Mouse (Mus musculus): Measurements from ENCODE around the gene Olfr622. TPM values are rescaled to one million over a fixed set of nuclear protein-coding genes. Genes with fewer than 3 reads are reported as not detected.

Gene Olfr622
- total RNA-seq (2014; fragmentation: Nextera tagmentation) = not detected in 2 replicates
- total RNA-seq (2017) = 0.16 TPM in 1 of 2 replicates, not detected in the other
- not detected in 2 replicates for polyA plus RNA-seq (2012)

GRCm38 (mm10) chr7:103642602-103643001 lies at the start of gene Olfr622:
Olfr622 (minus strand) TSS chr7:103642702.
- ATAC-seq (ENCODE audit: extremely low read depth, insufficient number of reproducible peaks, low FRiP score, poor library complexity, severe bottlenecking) = no peak
- H3K4me1 ChIP-seq (ENCODE audit: insufficient read depth, low read depth, low read length) = no peaks in the 10 kb centered on the region

GRCm38 (mm10) chr7:103682420-103682819 lies 39.9 kb upstream of the Olfr622 start, which contains the start of gene Olfr625-ps1:
Olfr625-ps1 (plus strand) TSS chr7:103682720.
- H3K4me1 ChIP-seq (ENCODE audit: insufficient read depth, low read depth, low read length) = no peaks in the 10 kb centered on the region
- ATAC-seq (ENCODE audit: extremely low read depth, insufficient number of reproducible peaks, low FRiP score, poor library complexity, severe bottlenecking) (no peak), DNase-seq (ENCODE audit: low spot score) (no peak)
- no peak for TF ChIP-seq TAL1 (conservative IDR thresholded peaks at IDR 0.05; ENCODE audit: low read depth, low read length)
- no peak for TF ChIP-seq CTCF (IDR thresholded peaks at IDR 0.05; ENCODE audit: low read depth, low read length)
- H3K36me3 ChIP-seq (replicated peaks) = no peaks in the 10 kb centered on the region
- no peaks in the 10 kb centered on the region for H3K9me3 ChIP-seq (replicated peaks)
- H3K4me3 ChIP-seq (ENCODE audit: low read depth, low read length) = no peak within 1 kb of the TSS
- H3K27me3 ChIP-seq (ENCODE audit: insufficient read depth, low read length) = no peaks in the 10 kb centered on the region

More at GRCm38 (mm10) chr7:103642602-103643001, at the start of gene Olfr622:
- no peak for DNase-seq (ENCODE audit: low spot score)
- TF ChIP-seq GATA1 (IDR thresholded peaks at IDR 0.05; ENCODE audit: borderline replicate concordance, low read length) (no peak), TAL1 (conservative IDR thresholded peaks at IDR 0.05; ENCODE audit: low read depth, low read length) (no peak), POLR2AphosphoS5 (IDR thresholded peaks at IDR 0.05; ENCODE audit: insufficient replicate concordance, low read depth, low read length) (no peak), GATA2 (IDR thresholded peaks at IDR 0.05; ENCODE audit: borderline replicate concordance, low read depth, low read length) (no peak), CTCF (IDR thresholded peaks at IDR 0.05; ENCODE audit: low read depth, low read length) (no peak)
- Histone ChIP-seq H3K9me3 (replicated peaks) (no peaks in the 10 kb centered on the region), H3K4me3 (ENCODE audit: low read depth, low read length) (no peak within 1 kb of the TSS), H3K27me3 (ENCODE audit: insufficient read depth, low read length) (peaks cover 4% of the 10 kb centered on the region; the same call in 1 of the 2 replicates), H3K36me3 (replicated peaks) (no peaks in the 10 kb centered on the region)

DNA sequence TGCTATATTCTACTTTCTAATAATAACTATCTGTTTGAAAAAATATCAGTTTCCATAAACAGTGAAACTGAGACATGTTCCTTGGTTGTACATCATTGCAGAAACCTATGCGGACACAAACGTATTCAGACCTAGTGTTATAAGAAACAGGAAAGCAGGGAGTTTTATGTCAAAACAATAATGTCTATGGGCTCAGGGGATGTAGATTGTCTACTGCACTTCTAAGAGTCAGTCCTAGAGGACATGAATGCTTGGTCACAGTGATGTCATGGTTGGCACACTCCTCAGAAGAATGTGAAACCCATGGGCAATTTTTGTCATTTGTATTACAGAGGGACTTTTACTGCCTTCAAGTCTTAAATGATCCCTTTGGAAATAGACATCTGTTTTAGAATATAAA lies 28.6 kb upstream of the Olfr622 start, which contains the start of gene Olfr624:
Gene Olfr624, minus strand, starts transcription at position 101 of the 400 bp plus-strand sequence.
- H3K4me1 ChIP-seq (ENCODE audit: insufficient read depth, low read depth, low read length) = no peaks in the 10 kb centered on the region
- DNase-seq (ENCODE audit: low spot score) = no peak
- no peaks in the 10 kb centered on the region for H3K9me3 ChIP-seq (replicated peaks)
- no peak for TF ChIP-seq POLR2AphosphoS5 (IDR thresholded peaks at IDR 0.05; ENCODE audit: insufficient replicate concordance, low read depth, low read length)
- no peak for TF ChIP-seq GATA1 (IDR thresholded peaks at IDR 0.05; ENCODE audit: borderline replicate concordance, low read length)
- H3K27me3 ChIP-seq (ENCODE audit: insufficient read depth, low read length) = no peaks in the 10 kb centered on the region
- ATAC-seq (ENCODE audit: extremely low read depth, insufficient number of reproducible peaks, low FRiP score, poor library complexity, severe bottlenecking) = no peak
- H3K36me3 ChIP-seq (replicated peaks) = no peaks in the 10 kb centered on the region
- no peak within 1 kb of the TSS for H3K4me3 ChIP-seq (ENCODE audit: low read depth, low read length)

DNA sequence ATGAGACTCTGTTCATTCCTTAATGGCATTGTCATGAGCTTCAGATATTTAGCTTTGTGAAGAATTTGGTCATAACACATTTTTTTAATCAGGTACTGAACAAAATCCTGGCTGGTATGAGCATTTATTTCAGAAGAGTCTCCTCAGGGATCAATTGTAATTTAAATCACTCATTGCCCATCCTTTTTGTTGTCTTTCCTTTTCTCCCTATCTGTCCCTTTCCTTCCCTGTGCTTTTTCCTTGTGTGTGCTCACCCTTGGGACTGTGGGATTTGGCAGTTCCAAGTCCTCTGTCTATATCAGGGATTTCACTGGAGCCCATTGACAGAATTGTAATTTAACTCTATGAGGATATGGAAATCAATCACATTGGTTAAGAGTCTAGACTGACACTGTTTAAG lies 21.1 kb upstream of the Olfr622 start, which contains the start of gene Olfr623:
Gene Olfr623, minus strand, starts transcription at position 101 of the 400 bp plus-strand sequence.
- H3K27me3 ChIP-seq (ENCODE audit: insufficient read depth, low read length) = no peaks in the 10 kb centered on the region
- ATAC-seq (ENCODE audit: extremely low read depth, insufficient number of reproducible peaks, low FRiP score, poor library complexity, severe bottlenecking) (no peak), DNase-seq (ENCODE audit: low spot score) (no peak)
- no peak within 1 kb of the TSS for H3K4me3 ChIP-seq (ENCODE audit: low read depth, low read length)
- no peaks in the 10 kb centered on the region for H3K4me1 ChIP-seq (ENCODE audit: insufficient read depth, low read depth, low read length)
- H3K36me3 ChIP-seq (replicated peaks) = no peaks in the 10 kb centered on the region
- TF ChIP-seq CTCF (IDR thresholded peaks at IDR 0.05; ENCODE audit: low read depth, low read length) (no peak), TAL1 (conservative IDR thresholded peaks at IDR 0.05; ENCODE audit: low read depth, low read length) (no peak), GATA2 (IDR thresholded peaks at IDR 0.05; ENCODE audit: borderline replicate concordance, low read depth, low read length) (no peak), GATA1 (IDR thresholded peaks at IDR 0.05; ENCODE audit: borderline replicate concordance, low read length) (no peak), POLR2AphosphoS5 (IDR thresholded peaks at IDR 0.05; ENCODE audit: insufficient replicate concordance, low read depth, low read length) (no peak)
- no peaks in the 10 kb centered on the region for H3K9me3 ChIP-seq (replicated peaks)

DNA sequence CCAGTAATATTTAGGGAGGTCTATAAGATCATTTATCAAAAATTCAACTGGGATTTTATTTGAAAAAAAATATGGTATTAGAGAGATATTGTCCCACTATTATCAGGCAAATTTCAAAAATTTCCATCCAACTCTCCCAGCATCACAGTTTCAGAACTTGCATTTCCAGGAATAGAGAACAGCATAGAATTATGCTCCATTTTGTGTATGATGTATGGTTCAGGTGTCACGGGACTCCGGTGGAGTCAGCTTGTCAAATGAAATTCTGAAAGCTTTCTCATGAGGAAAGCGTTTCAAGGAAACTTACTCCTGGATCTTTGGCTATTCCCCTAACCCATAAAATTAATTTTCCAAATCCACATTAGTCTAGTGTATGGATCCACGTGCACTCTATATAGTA lies 1.6 kb upstream of the Olfr622 start:
- Histone ChIP-seq H3K9me3 (replicated peaks) (no peaks in the 10 kb centered on the region), H3K4me3 (ENCODE audit: low read depth, low read length) (no peak overlapping the region), H3K4me1 (ENCODE audit: insufficient read depth, low read depth, low read length) (no peaks in the 10 kb centered on the region), H3K36me3 (replicated peaks) (no peaks in the 10 kb centered on the region), H3K27me3 (ENCODE audit: insufficient read depth, low read length) (peaks cover 4% of the 10 kb centered on the region; the same call in 1 of the 2 replicates)
- ATAC-seq (ENCODE audit: extremely low read depth, insufficient number of reproducible peaks, low FRiP score, poor library complexity, severe bottlenecking) (no peak), DNase-seq (ENCODE audit: low spot score) (no peak)
- TF ChIP-seq GATA1 (IDR thresholded peaks at IDR 0.05; ENCODE audit: borderline replicate concordance, low read length) = no peak
- TF ChIP-seq TAL1 (conservative IDR thresholded peaks at IDR 0.05; ENCODE audit: low read depth, low read length) = no peak
- no peak for TF ChIP-seq CTCF (IDR thresholded peaks at IDR 0.05; ENCODE audit: low read depth, low read length)
- no peak for TF ChIP-seq POLR2AphosphoS5 (IDR thresholded peaks at IDR 0.05; ENCODE audit: insufficient replicate concordance, low read depth, low read length)
- TF ChIP-seq GATA2 (IDR thresholded peaks at IDR 0.05; ENCODE audit: borderline replicate concordance, low read depth, low read length) = no peak

DNA sequence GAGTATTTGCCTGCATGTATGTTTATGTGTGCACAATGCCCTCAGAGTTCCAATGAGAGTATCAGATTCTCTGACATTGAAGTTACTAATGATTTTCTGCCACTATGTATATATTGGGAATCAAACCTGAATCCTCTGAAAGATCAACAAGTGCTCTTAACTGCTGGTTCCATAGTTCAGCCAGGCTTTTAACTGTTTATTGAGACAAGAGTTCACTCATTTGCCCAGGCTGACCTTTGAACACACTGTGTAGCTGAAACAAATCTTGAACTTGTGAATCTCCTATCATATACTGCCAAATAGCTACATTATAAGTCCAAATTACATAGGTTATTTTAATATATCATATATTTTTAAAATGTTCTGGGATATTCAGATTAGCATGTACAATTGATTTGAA lies 5.7 kb downstream of the Olfr622 start:
- H3K27me3 ChIP-seq (ENCODE audit: insufficient read depth, low read length) = peaks cover 4% of the 10 kb centered on the region; the same call in 1 of the 2 replicates
- H3K4me3 ChIP-seq (ENCODE audit: low read depth, low read length) = no peak overlapping the region
- DNase-seq (ENCODE audit: low spot score) = no peak
- H3K9me3 ChIP-seq (replicated peaks) = no peaks in the 10 kb centered on the region
- TF ChIP-seq POLR2AphosphoS5 (IDR thresholded peaks at IDR 0.05; ENCODE audit: insufficient replicate concordance, low read depth, low read length) (no peak), CTCF (IDR thresholded peaks at IDR 0.05; ENCODE audit: low read depth, low read length) (no peak), GATA2 (IDR thresholded peaks at IDR 0.05; ENCODE audit: borderline replicate concordance, low read depth, low read length) (no peak), GATA1 (IDR thresholded peaks at IDR 0.05; ENCODE audit: borderline replicate concordance, low read length) (no peak), TAL1 (conservative IDR thresholded peaks at IDR 0.05; ENCODE audit: low read depth, low read length) (no peak)
- no peak for ATAC-seq (ENCODE audit: extremely low read depth, insufficient number of reproducible peaks, low FRiP score, poor library complexity, severe bottlenecking)
- H3K36me3 ChIP-seq (replicated peaks) = no peaks in the 10 kb centered on the region
- H3K4me1 ChIP-seq (ENCODE audit: insufficient read depth, low read depth, low read length) = no peaks in the 10 kb centered on the region

Measured in G1E (cell line).